Mouse (Mus musculus) testis, postnatal 14 days (tissue): Measurements from ENCODE around the gene Ccdc92b.
A peak's percentile ranks its signal among the peaks of the same experiment; 100 is the strongest.

Experiments used
- DNase-seq: peaks from one replicate; pipeline ENCODE4 v3.0.0; 2021; ENCODE audit warnings: low spot score

The Ccdc92b gene

DNA sequence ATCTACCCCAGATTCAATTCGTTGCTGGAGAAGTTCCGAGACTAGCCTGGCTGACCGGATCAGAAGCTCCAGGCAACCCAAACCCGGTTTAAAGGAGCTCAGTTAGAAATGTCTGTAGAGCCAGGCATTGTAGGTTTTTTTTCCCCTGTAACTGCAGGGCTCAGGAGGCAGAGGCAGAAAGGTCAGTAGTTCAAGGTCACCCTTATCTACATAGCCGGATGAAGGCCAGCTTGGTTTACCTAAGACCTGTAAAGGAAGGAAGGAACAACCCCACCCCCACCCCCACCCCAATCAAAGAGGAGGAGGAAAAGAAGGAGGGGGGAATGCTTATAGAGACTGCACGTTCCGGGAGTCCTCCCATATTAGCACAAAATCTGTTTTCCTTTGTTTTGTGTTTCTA, 8.0 kb upstream of the Ccdc92b start:
- DNase-seq: no peak

DNA sequence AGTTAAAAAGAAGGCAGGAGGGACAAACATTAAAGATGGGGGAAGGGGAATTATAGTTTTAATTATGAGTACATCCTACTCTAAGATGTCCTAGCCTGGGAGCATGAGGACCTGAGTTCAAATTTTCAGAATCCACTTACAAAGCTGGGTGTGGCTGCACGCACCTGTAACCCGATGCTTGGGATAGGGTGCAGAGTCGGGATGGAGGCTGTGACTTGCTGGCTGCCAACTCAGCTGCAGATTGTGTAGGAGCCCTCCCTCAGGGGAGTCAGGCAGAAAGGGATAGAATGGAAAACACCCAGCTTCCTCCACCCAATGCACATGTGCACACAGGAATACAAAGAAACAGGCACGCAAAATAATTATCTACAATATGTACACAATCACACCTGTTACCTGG, 6.0 kb upstream of the Ccdc92b start:
- no peak for DNase-seq

DNA sequence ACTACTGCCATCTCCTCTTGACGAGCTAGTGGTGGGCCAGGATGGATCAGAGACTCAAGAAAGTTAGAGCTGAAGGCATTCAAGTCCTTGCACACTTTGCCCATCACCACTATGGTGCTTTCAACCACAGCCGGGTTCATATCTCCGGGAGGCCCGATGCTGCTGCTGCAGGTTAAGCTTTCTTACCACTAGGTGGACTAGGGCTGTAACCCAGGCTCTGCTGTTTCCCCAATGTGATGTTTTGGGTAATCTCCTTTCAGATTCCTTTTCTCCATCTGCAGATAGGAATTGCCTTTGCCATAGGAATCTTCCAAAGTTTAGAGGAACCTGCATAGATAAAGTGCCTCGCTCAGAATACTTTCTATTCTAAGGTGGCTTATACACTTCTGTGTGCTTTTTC, 3.8 kb upstream of the Ccdc92b start:
- no peak for DNase-seq

DNA sequence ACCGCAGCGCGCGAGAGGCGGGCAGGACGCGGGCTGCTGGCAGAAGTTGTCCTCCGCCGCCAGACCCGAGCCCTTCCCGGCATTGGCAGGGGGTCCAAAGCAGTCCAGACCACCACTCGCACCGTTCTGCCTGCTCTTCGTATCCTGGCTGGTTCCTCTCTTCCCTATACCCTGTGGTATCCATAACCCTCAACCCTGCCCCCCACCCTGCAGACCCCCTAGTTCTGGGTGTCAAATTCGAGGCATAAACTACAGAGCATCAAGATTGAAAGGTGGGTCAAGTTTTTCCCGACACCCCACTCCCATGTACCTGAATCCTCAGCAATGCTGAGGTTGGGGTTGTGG, 523 bp downstream of the Ccdc92b start:
- DNase-seq: no peak

DNA sequence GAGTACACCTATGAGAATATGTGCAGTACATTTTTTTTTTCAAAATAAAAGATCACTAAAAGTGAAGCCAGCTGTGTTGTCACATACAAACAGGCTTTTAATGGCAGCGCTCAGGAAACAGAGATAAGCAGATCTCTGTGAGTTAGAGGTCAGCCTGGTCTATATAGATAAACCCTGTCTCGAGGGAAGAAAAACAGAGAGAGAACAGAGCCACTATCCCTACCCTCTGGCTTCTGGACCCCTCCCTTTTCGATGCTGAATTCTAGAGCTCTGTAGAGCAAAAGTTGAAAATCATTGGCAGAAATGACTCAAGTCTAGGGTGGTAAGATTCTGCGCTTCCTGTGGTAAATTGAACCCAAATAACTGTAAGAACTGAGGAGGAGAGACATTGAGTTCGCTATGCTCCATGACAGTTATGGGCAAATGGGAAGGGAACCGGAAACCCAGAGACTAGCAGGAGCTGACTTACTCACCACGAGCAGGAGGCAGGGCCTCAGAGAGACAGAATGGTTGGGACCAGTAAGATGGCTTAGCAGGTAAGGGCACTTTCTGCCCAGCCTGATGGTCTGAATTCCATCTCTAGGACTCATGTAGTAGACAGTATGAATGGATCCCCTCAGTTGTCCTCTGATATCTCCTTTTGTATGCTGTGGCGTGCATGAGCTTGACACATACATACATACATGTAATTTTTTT, 2.7 kb downstream of the Ccdc92b start:
- no peak for DNase-seq

DNA sequence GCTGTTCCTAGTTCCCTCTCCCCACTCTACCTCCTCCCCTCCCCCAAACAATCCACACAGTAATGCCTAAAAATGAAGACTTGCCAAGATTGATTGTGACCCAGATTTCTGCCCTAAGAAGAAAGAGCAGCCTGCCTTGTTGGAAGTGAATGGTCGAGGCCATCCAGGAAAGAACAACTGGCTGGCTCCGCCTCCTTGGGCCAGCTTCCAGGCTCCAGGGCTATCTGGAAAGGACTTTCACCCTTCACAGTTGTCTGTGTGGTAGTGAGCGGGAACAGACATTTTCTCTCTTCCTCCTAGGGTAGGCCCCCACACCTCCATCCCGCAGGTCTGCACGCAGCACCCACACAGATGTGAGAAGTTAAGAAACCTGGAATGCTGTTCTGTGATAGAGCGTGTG, 4.3 kb downstream of the Ccdc92b start:
- no peak for DNase-seq

DNA sequence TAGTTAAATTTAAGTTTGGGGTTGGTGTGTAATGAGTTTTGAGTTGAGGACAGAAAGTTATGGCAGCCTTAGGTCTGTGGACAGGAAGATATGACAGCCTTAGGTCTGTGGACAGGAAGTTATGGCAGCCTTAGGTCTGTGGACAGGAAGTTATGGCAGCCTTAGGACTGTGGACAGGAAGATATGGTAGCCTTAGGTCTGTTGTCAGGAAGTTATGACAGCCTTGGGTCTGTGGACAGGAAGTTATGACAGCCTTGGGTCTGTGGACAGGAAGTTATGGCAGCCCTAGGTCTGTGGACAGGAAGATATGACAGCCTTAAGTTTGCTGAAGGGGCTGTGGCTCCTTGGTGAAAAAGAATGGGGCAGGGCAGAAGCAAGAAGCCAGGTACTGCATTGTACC, 5.9 kb downstream of the Ccdc92b start:
- DNase-seq: no peak

DNA sequence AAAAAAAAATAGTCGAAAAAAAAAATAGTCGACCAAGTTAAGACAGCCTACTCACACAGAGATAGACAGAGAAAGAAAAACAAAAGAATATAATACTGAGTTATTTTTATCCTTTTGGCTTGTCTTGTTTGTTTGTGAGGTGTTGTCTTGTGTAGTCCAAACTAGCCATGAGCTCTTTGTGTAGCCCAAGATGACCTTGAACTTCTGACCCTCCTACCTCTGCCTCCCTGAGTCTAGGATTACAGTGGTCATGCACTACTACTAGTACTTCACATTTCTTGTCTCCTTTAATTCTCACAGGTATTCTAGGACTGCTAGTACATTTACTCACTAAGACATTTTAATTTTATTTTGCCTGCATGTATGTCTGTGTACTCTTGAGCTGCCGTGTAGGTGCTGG, 8.1 kb downstream of the Ccdc92b start:
- no peak for DNase-seq

DNA sequence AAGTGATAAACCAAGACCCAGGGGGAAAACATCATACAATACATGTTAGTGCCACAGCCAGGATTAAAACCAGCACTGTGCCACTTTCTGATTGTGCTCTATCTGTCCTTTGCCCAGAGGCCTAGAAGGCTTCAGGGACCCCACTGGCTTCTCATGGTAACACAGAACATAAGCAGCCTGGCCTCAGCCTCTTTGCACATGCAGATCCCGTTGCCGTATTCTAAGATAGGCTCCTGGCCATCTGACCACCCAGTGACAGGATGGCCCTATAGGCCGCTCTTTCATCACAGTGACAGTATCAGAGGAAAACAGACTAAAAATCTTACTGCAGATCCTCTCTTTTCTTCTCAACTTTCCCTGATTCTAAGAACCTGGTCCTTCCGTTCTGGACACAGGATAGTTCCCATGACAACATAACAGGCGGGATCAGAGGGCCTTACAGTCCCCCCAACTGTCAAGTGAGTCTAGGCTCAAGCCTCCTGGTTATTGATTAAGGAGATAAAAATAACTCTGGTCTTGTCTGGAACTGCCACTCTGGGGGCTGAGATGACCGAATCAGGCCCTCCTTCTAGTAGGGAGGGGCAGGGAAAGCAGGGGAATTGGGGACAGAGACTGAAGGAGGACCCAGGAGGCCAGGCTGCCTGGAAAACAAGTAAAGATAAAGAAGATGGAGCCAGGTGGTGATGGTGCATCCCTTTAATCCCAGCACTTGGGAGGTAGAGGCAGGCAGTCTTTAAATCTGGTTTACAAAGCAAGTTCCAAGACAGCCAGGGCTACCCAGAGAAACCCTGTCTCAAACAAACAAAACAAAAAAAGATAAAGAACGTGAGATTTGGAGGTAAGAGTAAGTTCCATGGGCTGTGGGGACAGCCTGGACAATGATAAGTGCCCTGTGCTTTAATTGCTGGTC, 12.7 kb downstream of the Ccdc92b start:
- DNase-seq: no peak

DNA sequence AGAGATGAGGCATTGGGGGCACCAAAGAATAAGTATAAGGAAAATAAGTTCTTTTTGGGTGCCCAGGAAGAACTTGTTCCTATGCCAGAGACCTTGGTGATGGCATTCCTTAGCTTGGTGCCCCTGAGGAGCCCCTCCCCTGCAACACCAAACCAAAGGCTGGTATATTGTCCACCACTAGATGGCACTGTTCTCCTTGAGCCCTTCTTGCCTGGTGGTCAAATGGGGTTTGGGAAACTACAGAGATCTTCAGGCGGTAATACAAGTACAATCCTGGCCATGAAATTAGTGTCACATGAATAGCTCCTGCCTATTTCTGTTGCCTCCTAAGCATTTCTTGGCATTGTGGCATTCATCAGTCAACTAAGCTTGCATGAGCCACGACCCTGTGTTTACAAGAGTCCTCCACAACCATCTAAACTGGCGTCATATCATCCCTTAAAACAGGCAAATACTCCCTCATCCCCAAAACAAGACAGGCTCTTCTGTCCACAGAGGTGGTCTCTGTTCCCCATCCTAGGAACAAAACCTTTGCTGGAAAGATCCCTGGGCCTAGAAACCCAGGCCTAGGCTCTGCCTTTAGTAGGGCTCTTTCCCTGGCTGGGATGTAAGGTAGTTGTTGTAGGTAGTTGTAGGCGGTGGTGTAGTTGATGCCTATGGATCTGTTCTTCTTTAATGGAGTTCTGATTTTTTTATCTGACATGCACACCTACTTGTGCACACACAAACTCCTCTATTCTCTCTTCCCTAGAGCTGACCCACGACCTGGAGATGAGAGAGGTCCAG, 15.3 kb downstream of the Ccdc92b start:
- DNase-seq: peak; percentile 48

DNA sequence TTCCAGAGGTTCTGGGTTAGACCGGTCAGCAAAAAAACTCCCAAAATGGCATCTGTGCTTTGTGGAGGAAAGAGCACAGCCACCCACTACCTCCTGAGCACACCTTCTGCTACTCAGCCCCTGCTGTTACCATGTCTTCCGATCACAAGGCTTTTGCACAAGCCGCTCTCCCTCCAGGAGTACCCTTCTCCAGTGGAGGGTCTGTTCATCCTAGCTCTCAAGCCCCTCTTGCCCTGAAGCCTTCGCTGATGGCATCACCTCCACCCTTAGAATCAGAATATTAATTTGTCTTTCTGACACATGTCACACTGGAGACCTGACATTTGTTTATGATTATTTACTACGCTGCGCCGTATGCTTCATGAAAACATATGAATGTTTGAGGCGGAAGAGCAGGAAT, 18.1 kb downstream of the Ccdc92b start:
- no peak for DNase-seq

DNA sequence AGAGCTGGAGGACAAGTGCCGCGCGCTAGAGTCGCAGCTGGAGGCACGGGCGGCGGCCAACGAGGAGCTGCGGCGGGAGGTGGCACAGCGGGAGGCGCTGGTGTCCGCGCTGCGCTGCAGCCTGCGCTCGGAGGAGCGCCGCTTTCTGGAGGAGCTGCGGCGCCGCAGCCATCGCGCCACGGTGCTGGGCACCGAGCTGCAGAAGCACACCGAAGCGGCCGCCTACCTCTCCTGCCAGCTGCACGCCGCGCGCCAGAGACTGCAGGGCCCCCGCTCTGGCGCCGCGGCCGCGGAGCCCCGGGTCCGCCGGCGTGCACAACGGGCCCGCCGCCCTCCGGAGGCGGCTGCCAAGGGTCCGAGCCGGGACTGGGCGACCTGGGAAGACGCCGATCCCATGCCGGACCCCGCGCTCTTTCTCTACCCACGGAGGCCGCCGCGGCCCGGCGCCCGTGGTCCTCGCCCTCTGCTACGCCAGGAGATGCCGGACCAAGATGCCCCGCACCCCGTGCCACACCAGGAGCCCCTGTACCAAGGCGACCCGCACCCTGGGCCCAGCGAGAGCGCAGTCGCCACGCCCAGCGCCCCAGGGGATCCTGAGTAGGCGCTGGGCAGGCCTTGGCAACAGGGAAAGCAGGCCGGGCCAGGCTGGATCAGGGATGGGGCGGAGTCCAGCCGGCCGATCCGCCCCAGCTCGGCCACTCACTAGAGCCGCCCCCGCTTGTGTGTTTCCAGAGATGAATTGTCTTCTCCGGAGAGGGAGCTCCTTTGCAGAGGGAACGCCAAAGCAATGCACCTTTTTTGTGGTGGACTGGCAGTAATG, 18.8 kb downstream of the Ccdc92b start:
- DNase-seq: peak; percentile 80

DNA sequence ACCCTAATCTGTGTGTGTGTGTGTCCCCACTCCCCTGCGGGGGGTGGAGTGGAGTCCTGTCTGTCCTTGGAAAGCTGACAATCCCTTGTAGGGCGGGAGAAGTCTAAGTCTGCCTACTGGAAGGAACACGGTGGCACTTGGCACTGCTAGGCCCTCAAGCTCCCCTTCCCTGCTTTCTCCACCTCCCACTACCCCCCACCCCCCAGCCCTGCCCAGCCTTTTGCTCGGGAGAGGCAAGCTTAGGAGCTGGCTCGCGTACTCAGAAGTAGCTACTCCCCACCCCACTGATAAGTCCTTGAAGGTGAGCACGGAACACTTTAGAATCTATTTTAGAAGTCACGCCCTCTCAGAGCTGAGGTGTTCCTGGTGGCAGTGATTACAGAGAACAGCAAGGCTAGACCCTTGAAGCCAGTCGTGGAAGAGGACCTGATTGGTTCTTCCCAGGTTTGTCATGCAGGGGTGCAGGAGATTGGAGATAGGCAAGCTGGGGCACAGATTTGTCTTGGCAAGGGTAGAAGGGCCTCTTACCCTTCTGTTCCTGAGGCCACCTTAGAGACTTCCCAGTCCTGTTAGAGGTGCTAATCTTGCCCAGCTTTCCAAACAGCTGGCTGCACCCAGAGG, 19.5 kb downstream of the Ccdc92b start:
- DNase-seq: no peak

DNA sequence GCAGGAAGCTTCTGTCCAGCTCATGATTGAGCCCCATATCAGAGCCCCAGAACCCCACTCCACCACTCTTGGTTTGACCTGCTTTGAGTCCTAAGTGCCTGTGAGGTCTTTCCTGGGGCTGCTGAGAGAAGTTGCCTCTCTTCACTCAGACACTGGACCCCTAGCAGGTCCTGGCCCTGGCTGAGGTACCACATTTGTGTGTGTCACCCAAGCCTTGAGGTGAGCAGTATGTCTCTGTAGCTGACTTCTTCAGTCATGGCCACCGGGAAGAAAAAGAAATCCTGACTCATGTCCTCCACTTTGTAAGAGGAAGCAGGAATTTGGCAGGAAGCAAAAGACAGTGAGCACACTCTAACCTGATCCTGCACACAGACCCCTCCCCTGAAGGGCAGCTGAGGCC, 20.2 kb downstream of the Ccdc92b start:
- no peak for DNase-seq

DNA sequence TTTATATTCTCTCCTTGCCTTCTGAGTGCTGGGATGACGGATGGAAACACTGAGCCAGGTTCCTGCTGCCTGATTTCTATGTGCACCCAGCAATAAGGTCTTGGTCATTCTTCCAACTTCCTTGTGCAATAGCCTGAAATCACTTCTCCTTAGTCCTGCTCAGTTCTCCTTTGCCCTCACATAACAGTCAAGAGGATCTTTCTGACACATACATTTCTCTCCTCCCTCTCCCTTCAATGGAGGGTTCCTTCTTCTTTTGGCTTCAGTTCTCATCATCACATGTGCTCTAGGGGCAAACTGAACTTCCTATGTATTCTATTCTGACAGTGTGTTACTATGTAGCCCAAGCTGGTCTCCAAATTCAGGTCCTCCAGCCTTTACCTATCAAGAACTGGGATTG, 28.6 kb downstream of the Ccdc92b start:
- DNase-seq: no peak

DNA sequence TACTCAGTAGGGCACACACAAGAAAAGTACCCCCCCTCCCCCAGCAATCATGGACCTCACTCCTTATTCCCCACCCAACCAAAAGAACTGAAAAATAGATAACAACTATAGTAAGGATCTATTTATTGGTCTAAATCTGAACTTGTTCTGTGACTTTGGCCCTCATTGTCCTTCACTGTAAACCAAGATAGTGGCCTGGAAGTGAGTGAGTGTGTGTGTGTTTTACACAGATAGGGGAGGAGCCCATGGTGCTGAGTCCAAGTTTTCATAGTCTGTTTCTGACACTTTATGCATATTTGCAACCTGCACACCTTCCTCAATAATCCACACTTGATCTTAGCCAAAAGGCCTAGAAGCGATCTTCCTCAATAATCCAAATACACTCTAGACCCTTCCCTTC, 29.3 kb downstream of the Ccdc92b start:
- no peak for DNase-seq

DNA sequence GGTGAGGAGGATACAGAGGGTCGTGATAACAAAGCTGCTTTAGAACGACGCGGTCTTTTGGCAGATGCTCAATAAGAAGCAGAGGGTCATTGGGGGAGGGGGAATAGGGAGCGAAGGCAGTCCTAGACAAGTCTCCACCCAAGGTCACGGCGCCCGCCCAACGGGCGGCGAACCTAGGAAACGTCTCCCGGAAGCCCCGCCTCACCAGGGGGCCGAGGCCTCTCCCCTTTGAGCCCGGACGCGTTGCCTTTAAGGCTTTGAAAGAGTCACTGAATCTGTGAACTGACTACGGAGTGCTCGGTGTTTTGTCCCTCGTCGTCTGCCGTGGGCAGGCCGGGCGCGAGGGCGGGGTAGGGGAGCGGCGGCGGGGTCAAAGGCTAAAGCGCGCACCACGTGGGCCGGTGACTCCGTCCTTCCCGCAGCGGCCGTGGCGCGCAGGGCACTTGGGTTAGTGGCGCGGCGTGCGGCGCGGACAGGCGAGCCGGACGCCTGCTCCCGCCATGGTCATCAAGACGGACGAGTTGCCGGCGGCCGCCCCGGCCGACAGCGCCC, 29.8 kb downstream of the Ccdc92b start, which contains the start of gene Cluh:
Cluh (plus strand) TSS at position 401 of the 552 bp plus-strand sequence.
- peak; percentile 97 for DNase-seq

DNA sequence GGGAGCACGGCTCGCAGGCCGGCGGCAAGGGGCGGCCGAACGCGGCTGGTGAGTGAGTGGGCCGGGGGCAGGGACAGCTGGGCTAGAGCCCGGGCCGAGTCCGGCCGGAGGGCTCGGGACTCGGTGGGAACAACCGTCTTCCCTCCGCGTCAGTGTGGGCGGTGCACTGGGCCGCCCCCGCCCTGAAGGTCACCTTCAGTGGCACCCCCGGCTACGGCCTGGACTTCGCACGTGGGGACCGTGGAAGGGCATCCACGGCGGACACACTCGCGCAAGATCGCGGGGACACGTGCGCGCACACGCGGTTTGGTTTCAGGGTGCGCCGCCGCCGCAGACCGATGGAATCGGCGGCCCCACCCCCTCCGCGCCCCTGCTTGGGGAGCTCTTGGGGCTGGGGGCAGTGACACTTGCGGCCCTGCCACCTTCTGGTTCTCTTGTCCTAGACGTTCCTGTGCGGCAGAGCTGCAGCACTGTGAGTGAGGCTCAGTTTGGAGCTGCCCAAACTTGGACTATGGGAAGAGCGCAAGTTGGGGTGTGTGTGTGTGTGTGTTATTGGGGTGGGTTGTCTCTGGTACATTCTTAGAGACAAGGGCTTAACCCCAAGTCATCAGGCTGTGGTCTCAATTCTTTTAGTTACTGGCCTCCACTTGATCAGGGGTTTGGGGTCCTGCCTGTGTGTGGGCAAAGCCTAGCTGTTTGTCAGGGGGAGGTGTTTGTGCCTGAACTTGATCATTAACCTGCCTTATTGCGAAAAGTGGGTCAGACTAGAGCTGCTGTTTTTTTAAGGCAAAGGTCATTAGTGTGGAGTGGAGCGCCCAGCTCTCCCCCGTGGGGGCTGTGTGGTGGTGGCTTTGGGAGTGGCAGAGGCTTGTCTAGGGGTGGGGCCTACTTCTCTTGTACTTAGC, 30.5 kb downstream of the Ccdc92b start:
- peak; percentile 56 for DNase-seq

DNA sequence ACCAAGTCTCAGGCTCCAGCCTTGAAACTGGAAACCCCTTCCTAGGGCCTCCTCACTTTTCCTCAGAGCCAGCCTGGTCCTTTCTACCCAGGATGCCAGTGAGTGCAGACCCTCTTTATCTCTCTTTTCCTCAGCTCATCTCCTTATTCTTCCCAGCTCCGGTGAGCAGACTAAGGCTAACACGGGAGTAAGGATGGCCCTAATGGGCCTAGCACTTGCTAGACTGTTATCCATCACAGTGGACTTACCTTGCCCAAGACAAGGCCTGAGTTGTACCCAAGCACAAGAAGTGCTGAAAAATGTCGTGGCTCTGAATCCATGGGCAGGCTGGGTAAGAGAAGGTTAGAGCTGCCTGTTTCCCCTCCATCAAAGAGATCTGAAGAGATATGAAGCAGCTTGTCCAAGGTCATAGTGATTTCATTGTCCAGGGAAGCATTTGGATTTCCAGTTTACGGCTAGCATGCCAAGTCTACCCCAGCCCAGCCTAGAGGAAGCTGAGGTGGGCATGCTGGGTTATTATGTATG, 31.2 kb downstream of the Ccdc92b start:
- DNase-seq: no peak

DNA sequence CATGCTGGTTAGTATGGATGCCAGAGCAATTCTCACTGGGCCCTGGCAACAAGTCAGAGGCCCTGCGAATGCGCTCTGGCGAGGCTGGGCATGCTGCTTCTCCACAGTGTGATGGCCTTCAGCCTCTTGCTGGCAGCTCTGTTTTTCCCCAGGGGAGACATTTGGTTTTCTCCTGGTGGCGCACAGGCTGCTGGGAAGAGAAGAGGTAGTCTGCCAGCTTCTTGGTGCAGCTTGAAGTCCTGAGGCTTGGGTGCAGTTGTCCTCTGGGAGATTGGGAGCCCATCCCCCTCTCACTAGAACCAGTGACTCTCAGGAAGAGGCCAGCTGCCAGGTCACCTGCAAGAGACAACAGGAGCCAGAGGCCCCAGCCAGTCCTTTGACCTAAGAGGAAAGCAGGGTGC, 33.4 kb downstream of the Ccdc92b start:
- DNase-seq: peak; percentile 38
